Comparison of ENCODE assay signal across 9 mouse cellular contexts in genomic region chr6:148993117-148994077, GRCm38 (mm10). TPM values are rescaled to one million over a fixed set of nuclear protein-coding genes. Genes with fewer than 3 reads are reported as not detected.
A peak's percentile ranks its signal among the peaks of the same experiment; 100 is the strongest.
DNase-seq lines count a peak whose midpoint lies in the region; ATAC-seq and TF ChIP-seq lines count a peak whose summit lies in the region.
"Had no signal": no experiment of that assay in that cellular context is flagged by ENCODE, and none has a peak within 500 bp of the region (broad histone marks: within the 10 kb centered on the region; RNA-seq: fewer than 3 reads in every experiment).

No protein-coding gene starts in this region.

- H3K4me3 ChIP-seq in left cerebral cortex, adult 2 months = no peak overlapping the region
- H3K4me3 ChIP-seq in hindbrain, embryonic 11.5 days (ENCODE audit: low read depth, low read length) = no peak overlapping the region
- H3K4me3 ChIP-seq: limb, embryonic 15.5 days had no signal

- DNase-seq in left cerebral cortex, adult 2 months (ENCODE audit: extremely low spot score in 1 of 2, low spot score in 2 of 2) = no peak
- DNase-seq in left cerebral cortex, postnatal 10 days (ENCODE audit: extremely low spot score in 1 of 2, low spot score in 2 of 2) = no peak
- peak; percentile 20 for DNase-seq in c-Kit-positive CD71-positive TER-119-negative erythroid progenitor cells, embryonic 14.5 days (ENCODE audit: low read depth)
- DNase-seq in hindbrain, embryonic 11.5 days (ENCODE audit: low spot score) = peak; percentile 61
- no peak for DNase-seq in ovary, adult 18-20 months (ENCODE audit: low spot score)
- no peak for DNase-seq in frontal cortex, postnatal 14 days (ENCODE audit: low spot score in 2 of 2)

- H3K4me1 ChIP-seq in hindbrain, embryonic 11.5 days (replicated peaks; ENCODE audit: control insufficient read depth, insufficient read depth, low read length) = no peaks in the 10 kb centered on the region
- H3K4me1 ChIP-seq: limb, embryonic 15.5 days had no signal

- TF ChIP-seq CTCF in left cerebral cortex, adult 2 months (IDR thresholded peaks at IDR 0.05) = peak; percentile 47

- 17% methylated on average over 9 of the region's 9 CpGs for WGBS in hindbrain, embryonic 11.5 days

- no peaks in the 10 kb centered on the region for H3K9me3 ChIP-seq in hindbrain, embryonic 11.5 days (ENCODE audit: control insufficient read depth, low read length)
- H3K9me3 ChIP-seq: limb, embryonic 15.5 days had no signal

- ATAC-seq in hindbrain, embryonic 11.5 days (ENCODE audit: low FRiP score) = peak; percentile 72
- peak; percentile 55 for ATAC-seq in megakaryocyte, adult 5-6 weeks (ENCODE audit: poor library complexity, severe bottlenecking)
- no peak for ATAC-seq in inflammation-experienced regulatory T-cells, adult 6 months

- no peak overlapping the region for H3K4me2 ChIP-seq in hindbrain, embryonic 11.5 days (replicated peaks; ENCODE audit: low read depth, low read length)
- H3K4me2 ChIP-seq: limb, embryonic 15.5 days had no signal

- no peak overlapping the region for H3K27ac ChIP-seq in left cerebral cortex, adult 2 months
- no peak overlapping the region for H3K27ac ChIP-seq in hindbrain, embryonic 11.5 days (ENCODE audit: low read depth, low read length)
- H3K27ac ChIP-seq: limb, embryonic 15.5 days had no signal

- no peaks in the 10 kb centered on the region for H3K27me3 ChIP-seq in hindbrain, embryonic 11.5 days (ENCODE audit: control insufficient read depth, insufficient read depth, low read length)
- H3K27me3 ChIP-seq: limb, embryonic 15.5 days had no signal

- H3K36me3 ChIP-seq in hindbrain, embryonic 11.5 days (ENCODE audit: control insufficient read depth, insufficient read depth, low read length) = 0 out of 2 replicates have a peak, but pooled peaks cover 2% of the 10 kb centered on the region

- intact Hi-C loops in left cerebral cortex, adult 2 months (cut with DNase I) = no loop called here
- intact Hi-C loops in left cerebral cortex, postnatal 10 days (cut with DNase I) = no loop called here

- no peak overlapping the region for H3K9ac ChIP-seq in hindbrain, embryonic 11.5 days (ENCODE audit: low read depth, low read length)
- H3K9ac ChIP-seq: limb, embryonic 15.5 days had no signal

RNA-seq across cellular contexts. Expression of gene Sinhcaf, which starts 47.1 kb away (rescaled TPM):
- total RNA-seq in left cerebral cortex, adult 2 months (2021) = 1 to 10 TPM; 3.3 to 4.4 TPM
- total RNA-seq in left cerebral cortex, postnatal 10 days (2021) = 1 to 10 TPM; 3.8 to 4.5 TPM
- 246 and 283 TPM in 2 replicates for polyA plus RNA-seq in hindbrain, embryonic 11.5 days (2014; fragmentation: Nextera tagmentation; extraction: Ambion mirVana)
- 12.4 and 16.8 TPM in 2 replicates for total RNA-seq in megakaryocyte, adult 5-6 weeks (2015)
- total RNA-seq in megakaryocyte, adult 5-6 weeks (2017) = 31.7 and 33.8 TPM in 2 replicates
- 10 to 100 TPM; 61.7 to 81.8 (median 61.8) TPM for polyA plus RNA-seq in inflammation-experienced regulatory T-cells, adult 6 months (2017; shearing (Covaris generic))

Comparison
In these comparisons a context has a peak if more than half of its experiments do, and no peak if none do; other contexts are left out.
1. DNase-seq: peak in c-Kit-positive CD71-positive TER-119-negative erythroid progenitor cells, embryonic 14.5 days (single experiment) and hindbrain, embryonic 11.5 days (single experiment); none in left cerebral cortex, adult 2 months (0 of 2), left cerebral cortex, postnatal 10 days (0 of 2), ovary, adult 18-20 months (single experiment) and frontal cortex, postnatal 14 days (0 of 2).